In the genomic region with DNA sequence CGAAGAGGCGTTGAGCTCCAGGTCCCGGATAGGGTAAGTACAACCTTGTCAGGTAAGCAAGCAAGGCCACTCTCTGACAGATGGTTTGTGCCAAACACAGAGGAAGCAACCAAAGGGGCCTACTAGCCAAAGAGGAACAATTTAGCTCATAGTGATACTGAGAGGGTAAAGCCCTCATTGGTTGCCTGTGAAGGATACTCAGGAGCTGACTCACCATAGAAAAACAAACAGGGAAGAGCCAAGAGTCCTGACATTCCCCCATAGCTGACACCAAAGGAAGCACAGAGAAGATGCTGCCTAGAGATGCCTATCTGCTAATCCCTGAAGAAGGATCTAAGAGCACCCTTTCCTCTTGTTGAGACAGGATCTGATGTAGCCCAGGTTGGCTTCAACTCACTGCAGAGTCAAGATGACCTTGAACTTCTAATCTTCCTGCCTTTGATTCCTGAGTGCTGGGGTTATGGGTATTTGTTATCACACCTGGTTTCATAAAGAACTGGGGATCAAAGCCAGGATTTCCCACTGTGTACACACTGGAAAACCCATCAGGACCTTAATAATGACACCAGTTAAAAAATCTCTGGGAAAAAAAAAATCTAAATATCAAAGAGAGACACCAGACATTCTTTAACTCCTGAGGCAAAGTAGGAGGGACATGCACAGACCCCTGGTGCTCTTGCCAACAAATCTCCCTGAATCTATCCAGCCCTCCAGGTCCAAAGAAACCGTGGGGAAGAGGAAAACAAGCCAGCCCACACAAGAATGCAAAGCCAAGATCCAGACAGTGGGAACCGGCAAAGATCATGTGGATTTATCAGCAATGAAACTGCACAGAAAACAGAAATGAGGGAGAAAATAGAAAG, we compare ENCODE assay signal across 11 mouse cellular contexts. TPM values are rescaled to one million over a fixed set of nuclear protein-coding genes. Genes with fewer than 3 reads are reported as not detected.
DNase-seq lines count a peak whose midpoint lies in the region; ATAC-seq and TF ChIP-seq lines count a peak whose summit lies in the region.
"Had no signal": no experiment of that assay in that cellular context is flagged by ENCODE, and none has a peak within 500 bp of the region (broad histone marks: within the 10 kb centered on the region; RNA-seq: fewer than 3 reads in every experiment).

No protein-coding gene starts in this region.

- H3K9me3 ChIP-seq in liver, embryonic 12.5 days (replicated peaks), result no peaks in the 10 kb centered on the region
- H3K9me3 ChIP-seq in MEL (replicated peaks; ENCODE audit: insufficient read depth, low read length), result no peaks in the 10 kb centered on the region

- WGBS in liver, embryonic 12.5 days (ENCODE audit: insufficient replicate concordance), result 71% methylated on average over 5 of the region's 5 CpGs

- TF ChIP-seq POLR2A in MEL (IDR thresholded peaks at IDR 0.05; ENCODE audit: control insufficient read depth in 1 of 2, insufficient read depth in 1 of 2, low read depth in 1 of 2, low read length in 2 of 2, poor library complexity in 1 of 2), result no peak
- no peak for TF ChIP-seq POLR2A in myocyte (IDR thresholded peaks at IDR 0.05; ENCODE audit: insufficient read length, low read depth)

- no peak overlapping the region for H3K4me2 ChIP-seq in liver, embryonic 12.5 days
- H3K4me2 ChIP-seq in myocyte (ENCODE audit: low read depth), result peak overlapping the region; percentile 60

- H3K79me2 ChIP-seq in MEL (ENCODE audit: control insufficient read depth, insufficient read depth, low read length, poor library complexity) (0 out of 2 replicates have a peak, but pooled peaks cover 2% of the 10 kb centered on the region), myocyte (ENCODE audit: control insufficient read depth, insufficient read depth) (peaks cover 56% of the 10 kb centered on the region)

- DNase-seq in gastrocnemius, postnatal 25 days, result peak; percentile 14
- no peak for DNase-seq in gastrocnemius, adult 8-10 months (ENCODE audit: low spot score in 2 of 2)
- DNase-seq in liver, result no peak
- DNase-seq in MEL (ENCODE audit: low read depth, low spot score), result peak; percentile 24
- DNase-seq in frontal cortex, postnatal 36 days (ENCODE audit: low spot score in 2 of 2), result no peak
- no peak for DNase-seq in thymus, postnatal 0 days (ENCODE audit: low spot score)
- DNase-seq: midbrain, embryonic 14.5 days had no signal

- no peak overlapping the region for H3ac ChIP-seq in myocyte (ENCODE audit: control insufficient read depth, insufficient read length)

- no peaks in the 10 kb centered on the region for H3K27me3 ChIP-seq in liver, embryonic 12.5 days (replicated peaks)
- H3K27me3 ChIP-seq in MEL (ENCODE audit: control insufficient read depth in 1 of 2, insufficient read depth in 2 of 2, low read length in 2 of 2), result no peaks in the 10 kb centered on the region
- no peaks in the 10 kb centered on the region for H3K27me3 ChIP-seq in myocyte (ENCODE audit: control insufficient read depth, insufficient read depth, insufficient read length)

- TF ChIP-seq CTCF in MEL (IDR thresholded peaks at IDR 0.05 in 2 of 3, conservative IDR thresholded peaks at IDR 0.05 in 1 of 3; ENCODE audit: control insufficient read depth in 1 of 3, insufficient read depth in 1 of 3, low read depth in 2 of 3, low read length in 3 of 3, poor library complexity in 1 of 3, severe bottlenecking in 1 of 3), result no peak

- peaks cover 6% of the 10 kb centered on the region; the same call in 1 of the 2 replicates for H3K4me1 ChIP-seq in liver, embryonic 12.5 days
- H3K4me1 ChIP-seq in MEL (ENCODE audit: control insufficient read depth in 1 of 2, insufficient read depth in 2 of 2, low read length in 2 of 2), result no peaks in the 10 kb centered on the region

- no peak for TF ChIP-seq RAD21 in MEL (IDR thresholded peaks at IDR 0.05; ENCODE audit: low read depth, low read length)

- H3K4me3 ChIP-seq in liver, embryonic 12.5 days, result no peak overlapping the region
- no peak overlapping the region for H3K4me3 ChIP-seq in MEL (ENCODE audit: control insufficient read depth in 1 of 2, insufficient read depth in 1 of 2, low read depth in 2 of 2, low read length in 2 of 2)
- H3K4me3 ChIP-seq in myocyte, result no peak overlapping the region
- H3K4me3 ChIP-seq: left cerebral cortex, adult 2 months had no signal

- H3K9ac ChIP-seq in liver, embryonic 12.5 days, result no peak overlapping the region
- H3K9ac ChIP-seq in MEL (ENCODE audit: control insufficient read depth, low read depth, low read length, poor library complexity, severe bottlenecking), result no peak overlapping the region

- no peak for ATAC-seq in liver, embryonic 12.5 days
- ATAC-seq: inflammation-experienced regulatory T-cells, adult 6 months had no signal

- 0 out of 2 replicates have a peak overlapping the region, but pooled peaks have one; percentile 22 for H3K27ac ChIP-seq in liver, embryonic 12.5 days
- H3K27ac ChIP-seq in MEL (ENCODE audit: control insufficient read depth, low read depth, low read length), result no peak overlapping the region
- H3K27ac ChIP-seq: left cerebral cortex, adult 2 months had no signal

- TF ChIP-seq EP300 in MEL (IDR thresholded peaks at IDR 0.05; ENCODE audit: low read depth in 1 of 2, low read length in 2 of 2), result no peak

- no peaks in the 10 kb centered on the region for H3K36me3 ChIP-seq in liver, embryonic 12.5 days
- H3K36me3 ChIP-seq in MEL (ENCODE audit: control insufficient read depth in 1 of 2, insufficient read depth in 2 of 2, low read length in 2 of 2) (peaks cover 0 to 3% of the 10 kb centered on the region in 2 experiments; a peak in 2 of 4 replicates), myocyte (ENCODE audit: control insufficient read depth, insufficient read depth) (no peaks in the 10 kb centered on the region)

TF ChIP-seq in MEL, 35 proteins besides CTCF, POLR2A, EP300 and RAD21:
- TF ChIP-seq NRF1 (IDR thresholded peaks at IDR 0.05; ENCODE audit: insufficient read depth, low read depth, low read length, poor library complexity, severe bottlenecking), result no peak
- no peak for TF ChIP-seq CHD1 (IDR thresholded peaks at IDR 0.05; ENCODE audit: low read depth, low read length)
- TF ChIP-seq POLR2AphosphoS5 (IDR thresholded peaks at IDR 0.05; ENCODE audit: borderline replicate concordance, low read depth, low read length), result no peak
- no peak for TF ChIP-seq USF2 (IDR thresholded peaks at IDR 0.05; ENCODE audit: borderline replicate concordance in 1 of 2, insufficient read depth in 1 of 2, low read depth in 1 of 2, low read length in 2 of 2)
- no peak for TF ChIP-seq RCOR1 (IDR thresholded peaks at IDR 0.05; ENCODE audit: low read depth, low read length)
- TF ChIP-seq POLR2AphosphoS2 (IDR thresholded peaks at IDR 0.05; ENCODE audit: low read length), result no peak
- no peak for TF ChIP-seq SMC3 (IDR thresholded peaks at IDR 0.05; ENCODE audit: low read depth, low read length)
TF ChIP-seq in MEL: peak in this region for 0.

TF ChIP-seq in myocyte, 11 proteins besides CTCF, POLR2A, EP300 and RAD21:
- no peak for TF ChIP-seq MAX (IDR thresholded peaks at IDR 0.05; ENCODE audit: low read depth)
- TF ChIP-seq MYOD1 (IDR thresholded peaks at IDR 0.05; ENCODE audit: control insufficient read depth in 1 of 3, insufficient read length in 2 of 3, low read depth in 2 of 3), result no peak
- no peak for TF ChIP-seq E2F4 (IDR thresholded peaks at IDR 0.05; ENCODE audit: insufficient read depth)
- TF ChIP-seq CEBPB (IDR thresholded peaks at IDR 0.05; ENCODE audit: insufficient read depth, poor library complexity, severe bottlenecking), result no peak
- no peak for TF ChIP-seq MYOG (IDR thresholded peaks at IDR 0.05; ENCODE audit: control insufficient read depth in 1 of 3, insufficient read depth in 1 of 3, insufficient read length in 2 of 3, low read depth in 2 of 3)

RNA-seq across cellular contexts. Expression of gene Gm10974, which starts 3.6 kb away (rescaled TPM):
- not detected for total RNA-seq in gastrocnemius, postnatal 25 days (2021)
- not detected for total RNA-seq in gastrocnemius, adult 8-10 months (2022)
- polyA plus RNA-seq in liver, embryonic 12.5 days (2016; fragmentation: Nextera tagmentation; extraction: Ambion mirVana), result not detected in 2 replicates
- not detected in 2 replicates for total RNA-seq in MEL (2012; rRNA removed)
- polyA plus RNA-seq in MEL (2012; ENCODE audit: insufficient read depth in 1 of 2, insufficient read length in 2 of 2, low read depth in 1 of 2, low replicate concordance in 2 of 2, missing spikeins in 1 of 2) (not detected), myocyte (2012; fragmentation: generic; extraction: Trizol) (not detected)
- not detected in 2 replicates for polyA plus RNA-seq in thymus, postnatal 0 days (2015; fragmentation: Nextera tagmentation; extraction: Ambion mirVana)
- total RNA-seq: left cerebral cortex, adult 2 months had no signal
- polyA plus RNA-seq: inflammation-experienced regulatory T-cells, adult 6 months; midbrain, embryonic 14.5 days had no signal

RNA-seq across cellular contexts. Expression of gene Lrrk1, which starts 18.8 kb away (rescaled TPM):
- total RNA-seq in gastrocnemius, postnatal 25 days (2021), result 1 to 10 TPM; 3.2 to 3.7 TPM
- total RNA-seq in gastrocnemius, adult 8-10 months (2022), result 1 to 10 TPM; 2.2 to 3.8 (median 2.9) TPM
- 6.3 and 7.1 TPM in 2 replicates for polyA plus RNA-seq in liver, embryonic 12.5 days (2016; fragmentation: Nextera tagmentation; extraction: Ambion mirVana)
- 9.1 and 9.8 TPM in 2 replicates for total RNA-seq in MEL (2012; rRNA removed)
- polyA plus RNA-seq in MEL (2012; ENCODE audit: insufficient read depth in 1 of 2, insufficient read length in 2 of 2, low read depth in 1 of 2, low replicate concordance in 2 of 2, missing spikeins in 1 of 2) (10 to 100 TPM in 1 of 2 experiments, not detected in 1; 19.1 TPM), myocyte (2012; fragmentation: generic; extraction: Trizol) (24.8 TPM)
- polyA plus RNA-seq in thymus, postnatal 0 days (2015; fragmentation: Nextera tagmentation; extraction: Ambion mirVana), result 9.6 and 10.1 TPM in 2 replicates

RNA-seq across cellular contexts. Expression of gene Aldh1a3, which starts 58.0 kb away (rescaled TPM):
- 1 to 10 TPM; 1.8 to 2.9 TPM for total RNA-seq in gastrocnemius, postnatal 25 days (2021)
- 1 to 10 TPM in 3 of 4 experiments, under 1 TPM in 1; 0.63 to 1.6 (median 1.1) TPM for total RNA-seq in gastrocnemius, adult 8-10 months (2022)
- polyA plus RNA-seq in liver, embryonic 12.5 days (2016; fragmentation: Nextera tagmentation; extraction: Ambion mirVana), result 1.9 and 2.0 TPM in 2 replicates
- total RNA-seq in MEL (2012; rRNA removed), result 13.4 and 31.8 TPM in 2 replicates
- polyA plus RNA-seq in MEL (2012; ENCODE audit: insufficient read depth in 1 of 2, insufficient read length in 2 of 2, low read depth in 1 of 2, low replicate concordance in 2 of 2, missing spikeins in 1 of 2), result 10 to 100 TPM in 1 of 2 experiments, not detected in 1; 43.4 TPM
- polyA plus RNA-seq in myocyte (2012; fragmentation: generic; extraction: Trizol), result 2.0 TPM
- polyA plus RNA-seq in thymus, postnatal 0 days (2015; fragmentation: Nextera tagmentation; extraction: Ambion mirVana), result 2.6 and 2.9 TPM in 2 replicates

Comparison
In these comparisons a context has a peak if more than half of its experiments do, and no peak if none do; other contexts are left out.
1. DNase-seq: peak in gastrocnemius, postnatal 25 days (single experiment) and MEL (single experiment); none in gastrocnemius, adult 8-10 months (0 of 2), liver (single experiment), frontal cortex, postnatal 36 days (0 of 2) and thymus, postnatal 0 days (single experiment).